Mouse (Mus musculus): ENCODE results near the gene Ptprt. TPM values are rescaled to one million over a fixed set of nuclear protein-coding genes. Genes with fewer than 3 reads are reported as not detected.

Gene Ptprt
- 6.8 and 8.1 TPM in 2 replicates for polyA plus RNA-seq (2012; rRNA removed)

GRCm38 (mm10) chr2:162660941-162661386 lies at the start of gene Ptprt:
Gene Ptprt, minus strand, starts transcription at chr2:162661147.

